Mouse (Mus musculus): ENCODE data around the gene Rcl1. TPM values are rescaled to one million over a fixed set of nuclear protein-coding genes. Genes with fewer than 3 reads are reported as not detected.

Gene Rcl1
- polyA plus RNA-seq, 1 experiment = 21.5 TPM

GRCm38 (mm10) chr19:29113746-29114649 lies 12.8 kb downstream of the Rcl1 start:
- DNase-seq (ENCODE audit: low spot score) = no peak

- no peak for DNase-seq (ENCODE audit: low spot score)
Observed at GRCm38 (mm10) chr19:29116796-29117195, 15.6 kb downstream of the Rcl1 start.

GRCm38 (mm10) chr19:29118196-29118595 lies 17.0 kb downstream of the Rcl1 start:
- no peak for DNase-seq (ENCODE audit: low spot score)

GRCm38 (mm10) chr19:29120311-29120710 lies 19.1 kb downstream of the Rcl1 start:
- no peak for DNase-seq (ENCODE audit: low spot score)

GRCm38 (mm10) chr19:29121394-29121793 lies 20.2 kb downstream of the Rcl1 start:
- no peak for DNase-seq (ENCODE audit: low spot score)

- no peak for DNase-seq (ENCODE audit: low spot score)
Observed at GRCm38 (mm10) chr19:29124886-29125585, 23.9 kb downstream of the Rcl1 start.

- DNase-seq (ENCODE audit: low spot score) = no peak
Observed at GRCm38 (mm10) chr19:29126347-29127015, 25.3 kb downstream of the Rcl1 start.

GRCm38 (mm10) chr19:29127331-29127730 lies 26.2 kb downstream of the Rcl1 start:
- DNase-seq (ENCODE audit: low spot score) = no peak

GRCm38 (mm10) chr19:29128217-29128616 lies 27.0 kb downstream of the Rcl1 start:
- no peak for DNase-seq (ENCODE audit: low spot score)

GRCm38 (mm10) chr19:29129551-29129950 lies 28.4 kb downstream of the Rcl1 start:
- no peak for DNase-seq (ENCODE audit: low spot score)

- DNase-seq (ENCODE audit: low spot score) = no peak
Observed at GRCm38 (mm10) chr19:29131171-29131570, 30.0 kb downstream of the Rcl1 start.

GRCm38 (mm10) chr19:29134293-29134692 lies 33.1 kb downstream of the Rcl1 start:
- DNase-seq (ENCODE audit: low spot score) = no peak

GRCm38 (mm10) chr19:29135172-29135736 lies 34.1 kb downstream of the Rcl1 start:
- no peak for DNase-seq (ENCODE audit: low spot score)

- DNase-seq (ENCODE audit: low spot score) = no peak
Observed at GRCm38 (mm10) chr19:29138546-29139270, 37.5 kb downstream of the Rcl1 start.

GRCm38 (mm10) chr19:29139699-29140456 lies 38.7 kb downstream of the Rcl1 start:
- DNase-seq (ENCODE audit: low spot score) = no peak

- no peak for DNase-seq (ENCODE audit: low spot score)
Observed at GRCm38 (mm10) chr19:29140933-29141332, 39.8 kb downstream of the Rcl1 start.

- no peak for DNase-seq (ENCODE audit: low spot score)
Observed at GRCm38 (mm10) chr19:29142307-29142706, 41.1 kb downstream of the Rcl1 start.

GRCm38 (mm10) chr19:29145421-29145820 lies 44.2 kb downstream of the Rcl1 start:
- no peak for DNase-seq (ENCODE audit: low spot score)

- DNase-seq (ENCODE audit: low spot score) = no peak
Observed at GRCm38 (mm10) chr19:29146820-29147219, 45.6 kb downstream of the Rcl1 start.

- DNase-seq (ENCODE audit: low spot score) = no peak
Observed at GRCm38 (mm10) chr19:29149583-29149982, 48.4 kb downstream of the Rcl1 start.

- DNase-seq (ENCODE audit: low spot score) = no peak
Observed at GRCm38 (mm10) chr19:29150038-29150437, 48.9 kb downstream of the Rcl1 start.

Measured in urinary bladder, adult 2 months (tissue).